Mouse (Mus musculus) monocyte, adult 2 months (primary cell): Measurements from ENCODE around the gene Fam177a.
"Not testable (repeated sequence)": the region's sequence is repeated elsewhere in the genome, so short reads cannot be mapped to it uniquely, and the experiment has no call there.

Source experiments
- DNase-seq, 2 experiments: peaks; one replicate each; pipeline ENCODE4 v3.0.0; 2022; ENCODE audit warnings: low spot score in 2 of 2, low read depth in 1 of 2

Fam177a gene

GRCm38 (mm10) chr12:55124242-55124641 is at the start of gene Fam177a:
Gene Fam177a, plus strand, starts transcription at chr12:55124469.
- not testable (repeated sequence) for DNase-seq

GRCm38 (mm10) chr12:55075296-55075695 is 49.0 kb upstream of the Fam177a start:
- no peak for DNase-seq

- not testable (repeated sequence) for DNase-seq
These were observed 45.6 kb upstream of the Fam177a start for GRCm38 (mm10) chr12:55078706-55079105.

DNA sequence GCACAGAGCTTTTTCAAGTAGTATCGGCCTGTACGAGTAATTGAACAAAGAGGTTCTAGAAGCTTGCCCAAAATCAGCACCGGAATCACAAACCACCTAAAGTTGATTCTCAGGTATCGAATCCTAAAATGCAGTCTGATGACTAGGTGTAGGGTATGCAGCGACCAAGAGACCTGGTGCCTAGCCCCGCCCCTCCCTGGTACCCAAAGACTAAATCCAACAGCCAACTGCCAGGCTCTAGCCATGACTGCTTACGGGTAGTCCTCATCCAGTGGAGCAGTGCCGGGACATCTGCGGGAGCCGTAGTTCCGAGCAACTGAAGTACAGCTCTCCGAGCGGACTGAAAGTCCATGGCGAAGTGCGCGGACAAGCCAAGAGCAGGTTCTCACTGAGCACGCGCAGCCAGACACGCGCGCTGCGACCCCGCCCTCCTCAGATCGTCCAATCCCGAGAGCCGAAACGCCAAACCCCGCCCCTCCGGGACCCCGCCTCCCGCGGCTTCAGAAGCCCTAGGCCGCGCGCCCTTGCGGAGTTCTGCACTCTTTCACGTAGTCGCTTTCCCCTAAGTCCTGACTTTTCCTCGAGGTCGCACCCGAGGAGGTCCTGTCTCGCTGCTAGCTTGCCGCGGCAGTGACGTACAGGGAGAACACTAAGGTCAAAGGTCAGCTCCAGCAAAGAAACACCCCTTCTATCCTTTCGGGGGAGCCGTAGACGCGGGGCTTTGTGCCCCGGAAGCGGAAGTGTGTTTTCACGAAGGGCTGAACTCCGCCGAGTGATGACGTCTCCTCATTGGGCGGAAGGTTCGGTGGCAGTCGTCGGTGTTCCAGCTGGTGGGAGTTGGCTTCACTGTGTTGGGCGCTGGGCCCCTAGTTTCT is 44.3 kb upstream of the Fam177a start, which contains the start of the genes 2700097O09Rik and Srp54a:
TSS of gene 2700097O09Rik (minus strand) at position 385 of the 875 bp plus-strand sequence.
TSS of gene Srp54a (plus strand) at position 537 of the 875 bp plus-strand sequence.
- DNase-seq = peak; percentile 88 to 92

GRCm38 (mm10) chr12:55080601-55080942 is 43.7 kb upstream of the Fam177a start:
- DNase-seq = not testable (repeated sequence)

DNA sequence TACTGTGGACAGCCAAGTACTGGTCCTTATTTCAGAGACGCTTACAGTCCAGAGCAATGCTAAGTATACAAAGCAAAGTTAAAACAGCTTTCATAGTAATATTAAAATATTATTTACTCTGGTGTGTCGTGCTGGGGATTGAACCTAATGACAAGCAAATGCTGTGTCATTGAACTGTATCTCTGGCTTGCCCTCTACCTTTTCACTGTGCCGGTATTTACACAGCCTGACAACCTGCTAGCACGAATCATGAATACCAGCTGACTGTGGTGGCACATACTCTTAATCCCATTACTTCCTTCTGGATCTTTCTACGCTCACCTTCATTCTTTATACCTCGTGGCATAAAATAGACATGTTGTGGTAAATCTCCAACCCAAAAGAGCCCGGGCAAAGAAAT is 32.1 kb upstream of the Fam177a start:
- DNase-seq = not testable (repeated sequence)

GRCm38 (mm10) chr12:55112616-55113015 is 11.7 kb upstream of the Fam177a start:
- not testable (repeated sequence) for DNase-seq

DNA sequence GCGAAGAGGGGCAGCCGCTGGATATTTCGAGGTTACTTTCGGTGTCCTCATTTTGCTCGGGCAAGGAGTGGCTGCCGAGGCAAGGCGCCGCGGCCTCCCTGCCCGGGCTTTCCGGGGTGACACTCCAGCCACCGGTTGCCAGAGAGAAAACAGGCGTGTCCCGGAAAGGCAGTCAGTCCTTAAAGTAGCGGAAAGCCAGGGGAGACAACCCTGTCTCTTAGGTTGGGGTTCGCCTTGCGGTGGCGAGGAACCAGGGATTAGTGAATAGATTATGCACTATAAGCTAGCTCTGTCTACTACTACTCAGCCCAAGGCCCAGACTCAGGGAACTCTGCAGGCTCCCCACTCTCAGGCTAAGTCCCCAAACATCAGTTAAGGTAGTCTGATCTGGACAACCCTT is 462 bp downstream of the Fam177a start:
- DNase-seq = not testable (repeated sequence)

DNA sequence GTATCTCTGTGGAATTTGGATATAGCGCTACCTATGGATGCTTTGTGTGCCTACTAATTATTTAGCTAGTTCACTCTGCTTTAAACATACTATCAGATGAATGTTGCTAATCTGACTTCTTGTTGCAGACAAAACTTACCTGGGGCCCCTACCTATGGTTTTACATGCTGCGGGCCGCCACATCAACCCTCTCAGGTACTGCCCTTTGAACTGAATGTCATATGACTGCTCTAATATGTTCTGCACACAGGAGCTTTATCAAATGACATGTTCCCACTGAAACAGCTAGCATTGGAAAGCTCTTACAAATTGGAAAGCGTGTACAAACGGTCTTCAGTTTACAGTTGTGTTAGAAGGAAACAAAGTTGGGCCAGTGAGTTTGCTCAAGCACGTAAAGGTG is 11.3 kb downstream of the Fam177a start:
- not testable (repeated sequence) for DNase-seq

GRCm38 (mm10) chr12:55137859-55138258 is 13.6 kb downstream of the Fam177a start:
- DNase-seq = not testable (repeated sequence)

- DNase-seq = not testable (repeated sequence)
These were observed 30.5 kb downstream of the Fam177a start, which contains the start of gene Srp54b for GRCm38 (mm10) chr12:55154559-55155448. Gene Srp54b, plus strand, starts transcription at chr12:55155104.

GRCm38 (mm10) chr12:55155449-55155783 is 31.1 kb downstream of the Fam177a start:
- not testable (repeated sequence) for DNase-seq

- DNase-seq = not testable (repeated sequence)
These were observed 42.8 kb downstream of the Fam177a start for GRCm38 (mm10) chr12:55167034-55167557.

DNA sequence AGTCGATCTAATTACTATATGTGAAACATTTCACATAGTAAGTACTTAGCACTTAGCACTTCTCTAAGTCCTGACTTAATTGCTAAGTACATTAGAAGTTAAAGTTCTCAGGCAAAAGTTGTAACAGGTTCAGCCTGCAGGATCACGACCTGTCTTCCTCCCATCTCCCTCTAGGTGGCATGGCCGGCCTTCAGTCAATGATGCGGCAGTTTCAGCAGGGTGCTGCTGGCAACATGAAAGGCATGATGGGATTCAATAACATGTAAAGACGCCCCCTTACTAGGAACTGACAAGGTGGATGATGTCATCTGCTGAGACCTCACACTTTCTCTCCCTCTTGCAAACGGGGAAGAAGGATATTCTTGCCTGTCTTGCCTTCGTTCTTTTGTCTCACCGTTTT is 63.4 kb downstream of the Fam177a start:
- not testable (repeated sequence) for DNase-seq

DNA sequence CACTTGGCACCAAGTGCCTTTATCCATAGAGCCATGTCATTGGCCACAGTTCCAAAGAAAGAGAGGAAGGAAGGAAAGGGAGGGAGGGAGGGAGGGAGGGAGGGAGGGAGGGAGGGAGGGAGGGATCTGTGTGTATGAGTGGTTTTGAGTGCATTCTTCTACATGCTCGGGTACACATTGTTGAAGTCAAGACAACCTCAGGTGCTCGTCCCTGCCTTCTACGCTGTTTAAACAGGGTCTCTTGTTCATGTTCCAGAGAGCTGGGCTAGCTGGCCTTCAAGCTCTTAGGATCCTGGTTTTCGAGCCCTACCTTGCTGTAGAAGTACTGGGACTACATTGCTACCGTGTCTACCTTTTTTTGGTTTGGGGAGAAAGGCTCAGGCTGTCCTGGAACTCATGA is 64.9 kb downstream of the Fam177a start:
- not testable (repeated sequence) for DNase-seq
